Mouse (Mus musculus) neural tube, embryonic 14.5 days (tissue): ENCODE measurements around the gene Neil1. TPM values are rescaled to one million over a fixed set of nuclear protein-coding genes. Genes with fewer than 3 reads are reported as not detected.

ENCODE experiments used
- ATAC-seq: fragments of 200-750 bp; cut with Nextera tagmentation; 2 replicates; pipeline ENCODE4 v1.8.0; 2017; ENCODE audit warnings: low read depth, mild to moderate bottlenecking, moderate TSS enrichment, moderate library complexity
- H3K27ac ChIP-seq: fragments of 300-500 bp; sonication (generic); 2 replicates; pipeline ENCODE4 v1.5.1; 2014; ENCODE audit warnings: low read depth, mild to moderate bottlenecking, control low read depth, low read length, moderate library complexity, mixed read lengths
- H3K27me3 ChIP-seq: fragments of 300-500 bp; sonication (generic); 2 replicates; pipeline ENCODE4 v1.6.1; 2014; ENCODE audit warnings: low read length; ENCODE audit not compliant: control insufficient read depth, insufficient read depth
- H3K36me3 ChIP-seq: fragments of 300-500 bp; sonication (generic); 2 replicates; pipeline ENCODE4 v1.6.1; 2014; ENCODE audit warnings: low read length, mixed read lengths; ENCODE audit not compliant: control insufficient read depth, insufficient read depth
- H3K4me1 ChIP-seq: fragments of 300-500 bp; sonication (generic); 2 replicates; pipeline ENCODE4 v1.6.1; 2014; ENCODE audit warnings: low read length; ENCODE audit not compliant: control insufficient read depth, insufficient read depth
- H3K4me2 ChIP-seq: fragments of 300-500 bp; sonication (generic); 2 replicates; pipeline ENCODE4 v1.6.1; 2014; ENCODE audit warnings: mild to moderate bottlenecking, low read depth, low read length, control low read depth
- H3K4me3 ChIP-seq: fragments of 300-500 bp; sonication (generic); 2 replicates; pipeline ENCODE4 v1.5.1; 2014; ENCODE audit warnings: low read depth, low read length, control low read depth, mixed read lengths
- H3K9ac ChIP-seq: fragments of 300-500 bp; sonication (generic); replicated peaks from 2 replicates; pipeline ENCODE4 v1.6.1; 2014; ENCODE audit warnings: low read depth, mild to moderate bottlenecking, control low read depth, low read length, mixed read lengths
- H3K9me3 ChIP-seq: fragments of 300-500 bp; sonication (generic); 2 replicates; pipeline ENCODE4 v1.6.1; 2016; ENCODE audit warnings: low read length; ENCODE audit not compliant: control insufficient read depth
- WGBS: fragments of 180-500 bp; shearing (Covaris S2); extraction: QIAGEN DNeasy Blood & Tissue Kit; methylation state at CpG from one replicate; pipeline ENCODE4 v1.1.7; 2014; 5-methylcytosine and 5-hydroxymethylcytosine counted together
- polyA plus RNA-seq: library from polyadenylated mRNA; unstranded; fragments of >200 nt; fragmentation: Nextera tagmentation; extraction: Ambion mirVana; gene quantifications from 2 replicates; pipeline ENCODE4 v1.2.1, GENCODE M21; 2014

The Neil1 gene
- polyA plus RNA-seq, 1 experiment from 2014 or later = 7.7 TPM

GRCm38 (mm10) chr9:57157499-57157898 lies 9.4 kb upstream of the Neil1 start:
- no peaks in the 10 kb centered on the region for H3K9me3 ChIP-seq
- H3K9ac ChIP-seq = peak overlapping the region; percentile 76
- no peak overlapping the region for H3K27ac ChIP-seq
- 0 out of 2 replicates have a peak, but pooled peaks cover 3% of the 10 kb centered on the region for H3K36me3 ChIP-seq
- ATAC-seq = 0 out of 2 replicates have a peak, but pooled peaks have one; percentile 7
- no peaks in the 10 kb centered on the region for H3K27me3 ChIP-seq
- H3K4me1 ChIP-seq = peaks cover 12% of the 10 kb centered on the region
- peak overlapping the region; percentile 85 for H3K4me2 ChIP-seq
- peak overlapping the region; percentile 73 for H3K4me3 ChIP-seq
- 33% methylated on average over 13 of the region's 13 CpGs for WGBS

- Histone ChIP-seq H3K4me2 (no peak overlapping the region), H3K9me3 (no peaks in the 10 kb centered on the region), H3K27ac (no peak overlapping the region), H3K9ac (no peak overlapping the region), H3K4me1 (peaks cover 12% of the 10 kb centered on the region), H3K4me3 (no peak overlapping the region), H3K27me3 (no peaks in the 10 kb centered on the region), H3K36me3 (0 out of 2 replicates have a peak, but pooled peaks cover 3% of the 10 kb centered on the region)
- ATAC-seq = no peak
- 86% methylated on average over 8 of the region's 8 CpGs for WGBS
Observed at GRCm38 (mm10) chr9:57156823-57157222, 8.7 kb upstream of the Neil1 start.

- no peak for ATAC-seq
- Histone ChIP-seq H3K36me3 (0 out of 2 replicates have a peak, but pooled peaks cover 3% of the 10 kb centered on the region), H3K4me3 (no peak overlapping the region), H3K4me1 (peaks cover 12% of the 10 kb centered on the region), H3K9ac (no peak overlapping the region), H3K27me3 (no peaks in the 10 kb centered on the region), H3K4me2 (no peak overlapping the region), H3K27ac (no peak overlapping the region), H3K9me3 (no peaks in the 10 kb centered on the region)
- WGBS = over 99% methylated on average over 7 of the region's 7 CpGs
Observed at GRCm38 (mm10) chr9:57156383-57156782, 8.3 kb upstream of the Neil1 start.

GRCm38 (mm10) chr9:57152331-57152730 lies 4.2 kb upstream of the Neil1 start:
- H3K27ac ChIP-seq = no peak overlapping the region
- H3K4me1 ChIP-seq = peaks cover 15% of the 10 kb centered on the region
- no peaks in the 10 kb centered on the region for H3K9me3 ChIP-seq
- no peak overlapping the region for H3K4me2 ChIP-seq
- 0 out of 2 replicates have a peak, but pooled peaks cover 3% of the 10 kb centered on the region for H3K36me3 ChIP-seq
- ATAC-seq = no peak
- 45% methylated on average over 6 of the region's 6 CpGs for WGBS
- H3K9ac ChIP-seq = no peak overlapping the region
- no peak overlapping the region for H3K4me3 ChIP-seq
- H3K27me3 ChIP-seq = no peaks in the 10 kb centered on the region

- Histone ChIP-seq H3K4me2 (no peak overlapping the region), H3K27ac (no peak overlapping the region), H3K27me3 (no peaks in the 10 kb centered on the region), H3K4me3 (no peak overlapping the region), H3K9me3 (no peaks in the 10 kb centered on the region), H3K9ac (no peak overlapping the region), H3K4me1 (peaks cover 14% of the 10 kb centered on the region), H3K36me3 (no peaks in the 10 kb centered on the region)
- no peak for ATAC-seq
- 86% methylated on average over 5 of the region's 5 CpGs for whole genome bisulfite sequencing
Observed at GRCm38 (mm10) chr9:57150192-57150591, 2.1 kb upstream of the Neil1 start.

GRCm38 (mm10) chr9:57149021-57149420 lies 916 bp upstream of the Neil1 start:
- Histone ChIP-seq H3K4me3 (peak overlapping the region; percentile 50), H3K4me2 (peak overlapping the region; percentile 80), H3K9ac (peak overlapping the region; percentile 55), H3K9me3 (no peaks in the 10 kb centered on the region), H3K27ac (peak overlapping the region; percentile 90), H3K4me1 (peaks cover 14% of the 10 kb centered on the region), H3K27me3 (no peaks in the 10 kb centered on the region), H3K36me3 (no peaks in the 10 kb centered on the region)
- 64% methylated on average over 6 of the region's 6 CpGs for WGBS
- ATAC-seq = no peak

GRCm38 (mm10) chr9:57147205-57148143 lies 631 bp downstream of the Neil1 start:
- Histone ChIP-seq H3K36me3 (no peaks in the 10 kb centered on the region), H3K9me3 (no peaks in the 10 kb centered on the region), H3K27ac (peak overlapping the region; percentile 90), H3K4me1 (peaks cover 14% of the 10 kb centered on the region), H3K4me2 (peak overlapping the region; percentile 80), H3K9ac (peak overlapping the region; percentile 67), H3K27me3 (no peaks in the 10 kb centered on the region), H3K4me3 (peak overlapping the region; percentile 50)
- ATAC-seq = peak; percentile 39
- WGBS = 8% methylated on average over 19 of the region's 19 CpGs

GRCm38 (mm10) chr9:57146451-57147066 lies 1.5 kb downstream of the Neil1 start:
- no peak overlapping the region; the same call in 1 of the 2 replicates for H3K4me2 ChIP-seq
- no peaks in the 10 kb centered on the region for H3K9me3 ChIP-seq
- H3K9ac ChIP-seq = no peak overlapping the region
- peaks cover 14% of the 10 kb centered on the region for H3K4me1 ChIP-seq
- ATAC-seq = no peak
- no peaks in the 10 kb centered on the region for H3K27me3 ChIP-seq
- no peak overlapping the region for H3K27ac ChIP-seq
- no peak overlapping the region for H3K4me3 ChIP-seq
- H3K36me3 ChIP-seq = 0 out of 2 replicates have a peak, but pooled peaks cover under 1% of the 10 kb centered on the region
- 86% methylated on average over 17 of the region's 17 CpGs for WGBS

GRCm38 (mm10) chr9:57144830-57145229 lies 3.3 kb downstream of the Neil1 start:
- H3K9me3 ChIP-seq = no peaks in the 10 kb centered on the region
- peaks cover 14% of the 10 kb centered on the region; the same call in 1 of the 2 replicates for H3K36me3 ChIP-seq
- H3K4me2 ChIP-seq = no peak overlapping the region
- peaks cover 14% of the 10 kb centered on the region for H3K4me1 ChIP-seq
- H3K9ac ChIP-seq = no peak overlapping the region
- H3K4me3 ChIP-seq = no peak overlapping the region
- no peak overlapping the region for H3K27ac ChIP-seq
- whole genome bisulfite sequencing = 90% methylated on average over 8 of the region's 8 CpGs
- ATAC-seq = no peak
- no peaks in the 10 kb centered on the region for H3K27me3 ChIP-seq
